Mouse (Mus musculus): Measurements from ENCODE around the gene Dnah17. TPM values are rescaled to one million over a fixed set of nuclear protein-coding genes. Genes with fewer than 3 reads are reported as not detected.

Dnah17 gene
- total RNA-seq (2015; ENCODE audit: low replicate concordance) = under 0.01 TPM in 1 of 2 replicates, not detected in the other
- not detected in 2 replicates for total RNA-seq (2017; ENCODE audit: low replicate concordance)

GRCm38 (mm10) chr11:118130534-118130933 is at the start of gene Dnah17:
Gene Dnah17 (minus strand): TSS chr11:118130634.
- ATAC-seq (replicated peaks; ENCODE audit: low FRiP score, poor library complexity, severe bottlenecking) = no peak

GRCm38 (mm10) chr11:118180199-118180598 is 49.8 kb upstream of the Dnah17 start:
- no peak for ATAC-seq (replicated peaks; ENCODE audit: low FRiP score, poor library complexity, severe bottlenecking)

- ATAC-seq (replicated peaks; ENCODE audit: low FRiP score, poor library complexity, severe bottlenecking) = no peak
These were observed 47.8 kb upstream of the Dnah17 start for GRCm38 (mm10) chr11:118178236-118178635.

DNA sequence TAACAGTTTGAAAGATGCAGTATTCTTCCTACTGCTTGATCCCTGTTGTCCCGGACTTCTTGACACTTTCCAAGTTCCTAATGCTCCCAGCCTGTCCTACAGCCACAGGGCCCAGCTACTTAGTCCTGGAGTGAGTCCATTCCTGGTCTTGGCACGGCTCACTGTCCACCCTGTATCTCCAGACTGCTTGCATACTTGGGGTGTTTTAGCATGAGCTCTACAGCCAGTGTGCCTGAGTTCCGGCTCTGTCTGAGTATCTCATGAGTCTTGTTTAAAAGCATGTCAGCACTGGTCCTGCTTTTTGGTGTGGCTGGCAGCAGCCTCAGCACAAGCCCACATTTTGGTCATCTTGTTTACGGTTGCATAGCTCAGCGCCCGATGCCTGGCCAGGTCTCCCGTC is 44.3 kb upstream of the Dnah17 start:
- ATAC-seq (replicated peaks; ENCODE audit: low FRiP score, poor library complexity, severe bottlenecking) = no peak

DNA sequence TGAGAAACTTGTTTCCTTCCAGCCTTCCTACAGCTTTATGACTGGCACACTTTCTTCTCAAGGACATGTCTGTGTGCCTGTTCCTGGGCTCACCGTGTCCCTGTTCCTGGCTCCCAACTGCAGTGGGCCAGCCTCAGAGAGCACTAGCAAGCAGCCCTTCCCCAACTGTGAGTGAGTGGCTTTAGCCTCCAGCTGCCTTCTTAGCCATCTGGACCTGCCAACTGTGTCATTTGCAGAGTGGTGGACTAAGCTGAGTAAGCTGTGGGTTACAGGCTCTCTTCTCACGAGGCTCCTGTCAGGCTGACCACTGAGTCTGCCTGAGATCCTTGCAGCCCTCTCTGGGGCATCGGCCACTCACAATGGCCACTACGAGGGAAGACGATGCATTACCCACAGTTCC is 42.3 kb upstream of the Dnah17 start:
- no peak for ATAC-seq (replicated peaks; ENCODE audit: low FRiP score, poor library complexity, severe bottlenecking)

- ATAC-seq (replicated peaks; ENCODE audit: low FRiP score, poor library complexity, severe bottlenecking) = no peak
These were observed 39.9 kb upstream of the Dnah17 start for GRCm38 (mm10) chr11:118170333-118170732.

DNA sequence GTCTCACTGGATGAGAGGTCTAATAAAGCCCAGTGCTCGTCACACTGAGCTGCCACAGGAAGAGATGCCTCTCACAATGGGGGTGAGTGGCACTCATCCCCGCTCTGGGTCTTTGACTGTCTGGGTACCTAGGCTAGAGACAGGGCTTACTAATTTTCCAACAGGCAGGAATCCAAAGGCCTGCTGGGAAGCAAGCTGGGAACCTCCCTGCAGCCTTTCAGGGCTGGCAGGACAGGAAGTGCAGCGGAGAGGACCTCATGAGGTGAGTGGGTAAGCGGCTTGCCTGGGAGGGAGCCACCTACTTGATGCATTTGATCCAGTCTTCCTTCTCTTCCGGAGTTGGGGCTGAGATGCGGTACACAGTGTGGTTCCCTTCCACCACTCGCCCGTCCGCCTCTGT is 38.3 kb upstream of the Dnah17 start:
- no peak for ATAC-seq (replicated peaks; ENCODE audit: low FRiP score, poor library complexity, severe bottlenecking)

GRCm38 (mm10) chr11:118166626-118167025 is 36.2 kb upstream of the Dnah17 start:
- ATAC-seq (replicated peaks; ENCODE audit: low FRiP score, poor library complexity, severe bottlenecking) = no peak

- ATAC-seq (replicated peaks; ENCODE audit: low FRiP score, poor library complexity, severe bottlenecking) = no peak
These were observed 35.2 kb upstream of the Dnah17 start for GRCm38 (mm10) chr11:118165681-118166080.

GRCm38 (mm10) chr11:118164566-118164965 is 34.1 kb upstream of the Dnah17 start:
- ATAC-seq (replicated peaks; ENCODE audit: low FRiP score, poor library complexity, severe bottlenecking) = no peak

DNA sequence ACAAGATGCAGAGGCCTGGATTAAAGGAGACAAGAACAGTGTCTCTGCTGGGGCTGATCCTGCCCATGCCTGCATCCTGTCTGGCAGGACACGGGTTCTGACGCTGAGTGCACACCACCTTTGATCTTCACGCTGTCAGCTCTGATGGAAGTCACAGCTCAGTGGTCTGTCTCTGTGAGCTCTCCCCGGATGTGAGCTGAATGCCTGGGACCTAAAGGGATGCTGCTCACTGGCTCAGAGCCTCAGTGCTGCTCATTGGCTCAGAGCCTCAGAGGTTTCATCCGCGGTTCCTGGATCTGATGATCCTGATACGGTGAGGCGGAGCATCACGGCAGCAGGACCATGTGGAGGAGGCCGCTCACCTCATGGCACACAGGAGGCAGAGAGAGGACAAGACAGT is 31.8 kb upstream of the Dnah17 start:
- no peak for ATAC-seq (replicated peaks; ENCODE audit: low FRiP score, poor library complexity, severe bottlenecking)

DNA sequence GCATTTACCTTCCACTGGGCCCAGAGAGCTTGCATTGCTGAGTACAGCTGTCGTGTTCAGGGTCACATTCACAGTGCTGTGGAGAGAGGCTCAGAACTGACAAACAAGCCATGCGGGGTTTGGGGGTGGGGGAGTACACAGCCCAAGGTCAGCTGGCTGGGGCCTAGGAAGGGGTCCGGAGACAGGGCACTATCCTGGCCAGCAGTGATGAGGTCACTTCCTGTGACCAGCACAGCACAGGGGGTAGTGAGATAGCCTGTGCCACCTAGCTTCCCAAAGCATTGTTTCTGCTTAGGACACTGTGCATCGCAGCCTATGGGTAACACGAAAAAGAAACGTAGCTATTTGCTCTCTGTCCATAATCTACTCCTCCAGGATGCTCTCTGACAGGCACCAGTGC is 30.8 kb upstream of the Dnah17 start:
- no peak for ATAC-seq (replicated peaks; ENCODE audit: low FRiP score, poor library complexity, severe bottlenecking)

DNA sequence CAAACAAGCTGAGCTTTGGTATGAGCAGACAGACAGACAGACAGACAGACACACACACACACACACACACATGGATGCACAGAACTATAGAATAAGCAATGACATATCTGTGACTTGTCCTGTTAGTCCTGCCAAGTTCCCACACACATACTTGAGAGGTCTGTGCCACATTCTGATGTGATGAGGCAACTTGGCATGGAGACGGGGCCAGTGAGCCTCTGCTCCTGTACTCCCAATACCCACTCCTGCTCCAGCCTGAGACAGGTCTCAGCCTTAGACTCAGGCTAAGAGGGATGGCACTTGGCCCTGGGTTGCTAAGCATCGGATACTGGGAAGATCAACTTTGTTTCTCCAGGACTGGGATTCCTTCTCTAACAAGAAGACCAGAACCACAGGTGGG is 30.3 kb upstream of the Dnah17 start:
- ATAC-seq (replicated peaks; ENCODE audit: low FRiP score, poor library complexity, severe bottlenecking) = no peak

DNA sequence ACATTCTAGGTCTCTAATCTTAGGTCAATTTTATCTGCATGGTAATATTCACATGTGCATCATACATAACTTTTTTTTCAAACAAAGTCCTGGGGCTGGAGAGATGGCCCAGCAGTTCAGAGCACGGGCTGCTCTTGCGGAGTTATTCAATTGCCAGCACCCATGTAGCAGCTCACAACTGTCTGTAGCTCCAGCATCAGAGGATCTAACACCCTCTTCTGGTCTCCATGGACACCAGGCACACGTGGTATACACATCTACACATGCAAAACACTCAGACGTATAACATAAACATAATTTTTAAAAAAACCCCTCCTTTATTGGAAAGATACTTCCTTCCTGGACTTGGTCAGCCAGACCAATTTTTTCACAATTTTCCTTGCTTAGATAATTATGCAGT is 28.3 kb upstream of the Dnah17 start:
- no peak for ATAC-seq (replicated peaks; ENCODE audit: low FRiP score, poor library complexity, severe bottlenecking)

GRCm38 (mm10) chr11:118156480-118157060 is 26.1 kb upstream of the Dnah17 start:
- no peak for ATAC-seq (replicated peaks; ENCODE audit: low FRiP score, poor library complexity, severe bottlenecking)

- no peak for ATAC-seq (replicated peaks; ENCODE audit: low FRiP score, poor library complexity, severe bottlenecking)
These were observed 22.5 kb upstream of the Dnah17 start for GRCm38 (mm10) chr11:118152964-118153363.

- ATAC-seq (replicated peaks; ENCODE audit: low FRiP score, poor library complexity, severe bottlenecking) = no peak
These were observed 21.2 kb upstream of the Dnah17 start for GRCm38 (mm10) chr11:118151423-118152180.

DNA sequence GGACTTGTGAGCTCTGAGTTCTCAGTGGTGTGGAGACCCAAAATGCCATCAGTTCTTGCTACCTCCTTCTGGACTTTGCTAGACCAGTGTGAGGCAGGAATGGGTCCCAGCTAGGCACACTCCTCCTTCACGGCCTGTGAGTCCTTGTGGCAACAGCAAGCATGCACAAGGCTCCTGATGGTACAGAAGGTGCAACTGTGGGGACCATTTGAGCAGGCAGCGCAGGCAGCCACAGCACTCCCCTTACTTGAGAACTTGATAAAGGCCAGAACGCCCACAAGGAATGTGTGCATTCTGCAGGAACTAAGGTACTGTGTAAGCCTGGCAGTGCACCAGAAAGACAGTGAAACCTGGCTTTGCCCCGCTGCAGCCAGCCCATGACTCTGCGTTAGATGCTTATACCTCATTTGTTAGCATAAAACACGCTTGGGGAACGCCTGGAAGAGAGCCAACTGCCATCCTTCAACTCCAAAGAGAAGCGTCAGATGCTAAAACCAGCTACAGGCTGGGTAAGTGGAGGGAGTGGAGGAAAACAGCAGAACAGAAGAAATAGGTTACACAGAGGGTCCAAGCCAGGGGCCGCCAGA is 19.8 kb upstream of the Dnah17 start:
- no peak for ATAC-seq (replicated peaks; ENCODE audit: low FRiP score, poor library complexity, severe bottlenecking)

- no peak for ATAC-seq (replicated peaks; ENCODE audit: low FRiP score, poor library complexity, severe bottlenecking)
These were observed 17.6 kb upstream of the Dnah17 start for GRCm38 (mm10) chr11:118147877-118148637.

DNA sequence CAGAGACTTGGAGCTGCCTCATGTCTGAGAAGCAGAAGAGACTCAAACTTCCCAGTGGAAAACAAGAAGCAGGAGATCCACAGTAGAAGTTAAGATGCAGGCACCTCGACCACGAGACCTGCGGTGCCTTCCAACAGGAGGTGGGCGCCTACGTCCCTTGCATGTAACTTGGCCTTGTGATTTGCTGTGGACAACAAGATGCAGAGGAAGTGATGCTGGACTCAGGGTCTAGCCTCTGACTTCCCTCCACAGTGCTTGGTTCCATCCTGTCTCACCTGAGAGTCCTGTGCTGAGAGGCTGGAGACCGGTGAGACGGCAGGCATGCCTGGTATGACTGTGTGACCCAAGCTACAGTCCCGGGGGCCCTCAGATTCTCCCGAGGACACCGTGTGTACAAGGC is 16.0 kb upstream of the Dnah17 start:
- no peak for ATAC-seq (replicated peaks; ENCODE audit: low FRiP score, poor library complexity, severe bottlenecking)

Data from erythroblast, adult 5-6 weeks (primary cell).